Mouse (Mus musculus): ENCODE data around the gene Mars. TPM values are rescaled to one million over a fixed set of nuclear protein-coding genes. Genes with fewer than 3 reads are reported as not detected.

The Mars gene
- polyA plus RNA-seq, 1 experiment, result 85.0 TPM

- 6% methylated on average over 53 of the region's 53 CpGs for WGBS
- peak within 1 kb of the TSS; percentile 52 for H3K4me3 ChIP-seq (replicated peaks; ENCODE audit: control insufficient read depth, low read depth, low read length)
- H3K4me1 ChIP-seq (ENCODE audit: control insufficient read depth, insufficient read depth, low read length), result peaks cover 5% of the 10 kb centered on the region
- no peak within 1 kb of the TSS; the same call in 1 of the 2 replicates for H3K27ac ChIP-seq (ENCODE audit: control insufficient read depth, insufficient read depth, low read depth, low read length, poor library complexity)
- no peak for TF ChIP-seq CTCF (IDR thresholded peaks at IDR 0.05; ENCODE audit: control insufficient read depth, insufficient read depth, low read length)
- no peak for TF ChIP-seq POLR2A (IDR thresholded peaks at IDR 0.05; ENCODE audit: borderline replicate concordance, control insufficient read depth, low read depth, low read length)
Measured at GRCm38 (mm10) chr10:127262548-127263398, 48.8 kb downstream of the Mars start, which contains the start of gene Kif5a. TSS of gene Kif5a (minus strand) at chr10:127263348.

DNA sequence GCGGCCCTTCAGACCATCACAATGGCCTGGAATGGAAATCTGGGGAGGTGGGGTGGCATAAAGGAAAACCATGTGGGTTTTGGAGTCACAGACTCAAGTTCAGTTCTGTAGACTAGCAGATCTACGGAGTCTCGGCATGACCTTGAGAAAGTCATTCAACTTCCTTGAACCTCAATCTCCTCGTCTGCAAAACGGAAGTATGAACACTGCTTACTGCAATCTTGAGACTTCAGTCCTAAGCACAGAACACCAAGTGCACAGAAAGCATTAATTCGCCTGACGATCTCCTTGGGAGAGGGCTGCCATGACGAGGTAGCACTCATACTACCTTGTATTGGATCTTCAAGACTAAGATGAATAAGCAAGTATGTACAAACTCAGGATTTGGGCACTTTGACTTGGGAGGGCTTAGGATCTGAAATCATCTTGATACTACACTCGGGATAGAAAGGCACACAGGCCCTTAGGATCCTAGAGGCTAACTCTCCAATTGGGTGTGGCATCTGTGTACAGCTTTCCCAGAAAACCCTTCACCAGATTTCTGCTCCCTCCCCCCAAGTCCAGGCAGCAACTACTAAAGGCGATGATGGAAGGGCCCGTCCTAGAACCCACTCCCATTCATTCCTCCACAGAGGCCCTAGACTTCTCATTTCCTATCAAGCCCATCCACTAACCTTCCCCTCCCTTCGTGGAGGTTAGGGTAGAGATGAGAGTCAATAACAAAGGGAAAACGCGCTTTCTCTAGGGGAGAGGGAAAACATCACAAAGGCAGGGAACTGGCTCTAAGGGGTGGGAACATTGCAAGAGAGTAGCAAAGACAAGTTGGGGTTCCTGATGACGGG is 49.7 kb downstream of the Mars start:
- Histone ChIP-seq H3K27ac (ENCODE audit: control insufficient read depth, insufficient read depth, low read depth, low read length, poor library complexity) (no peak overlapping the region), H3K4me3 (replicated peaks; ENCODE audit: control insufficient read depth, low read depth, low read length) (no peak overlapping the region), H3K4me1 (ENCODE audit: control insufficient read depth, insufficient read depth, low read length) (peaks cover 2% of the 10 kb centered on the region)
- WGBS, result 69% methylated on average over 15 of the region's 15 CpGs
- no peak for TF ChIP-seq CTCF (IDR thresholded peaks at IDR 0.05; ENCODE audit: control insufficient read depth, insufficient read depth, low read length)
- no peak for TF ChIP-seq POLR2A (IDR thresholded peaks at IDR 0.05; ENCODE audit: borderline replicate concordance, control insufficient read depth, low read depth, low read length)

DNA sequence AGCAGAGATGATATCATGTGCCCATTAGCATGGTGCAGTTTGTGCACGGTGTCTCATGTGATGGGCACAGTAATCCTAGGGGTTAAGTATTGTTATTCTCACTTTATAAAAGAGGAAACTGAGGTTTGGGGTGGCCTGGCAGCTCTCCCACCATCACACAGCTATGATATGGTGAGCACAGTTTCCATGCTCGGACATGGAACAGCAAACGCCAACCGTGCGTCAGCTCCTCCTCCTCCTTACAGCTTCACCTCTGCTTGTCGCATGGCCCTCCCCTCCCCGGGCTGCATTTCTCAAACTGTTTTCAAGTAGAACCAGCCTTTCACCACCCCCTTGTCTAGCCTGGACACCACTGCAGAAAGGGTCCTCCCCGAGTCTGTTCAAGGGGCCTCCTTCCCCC is 53.1 kb downstream of the Mars start:
- Histone ChIP-seq H3K4me1 (ENCODE audit: control insufficient read depth, insufficient read depth, low read length) (peaks cover 2% of the 10 kb centered on the region), H3K4me3 (replicated peaks; ENCODE audit: control insufficient read depth, low read depth, low read length) (no peak overlapping the region), H3K27ac (ENCODE audit: control insufficient read depth, insufficient read depth, low read depth, low read length, poor library complexity) (no peak overlapping the region)
- 4% methylated on average over 8 of the region's 8 CpGs for whole genome bisulfite sequencing
- TF ChIP-seq CTCF (IDR thresholded peaks at IDR 0.05; ENCODE audit: control insufficient read depth, insufficient read depth, low read length) (no peak), POLR2A (IDR thresholded peaks at IDR 0.05; ENCODE audit: borderline replicate concordance, control insufficient read depth, low read depth, low read length) (no peak)

GRCm38 (mm10) chr10:127257790-127258189 is 53.8 kb downstream of the Mars start:
- TF ChIP-seq CTCF (IDR thresholded peaks at IDR 0.05; ENCODE audit: control insufficient read depth, insufficient read depth, low read length) (no peak), POLR2A (IDR thresholded peaks at IDR 0.05; ENCODE audit: borderline replicate concordance, control insufficient read depth, low read depth, low read length) (no peak)
- WGBS, result 61% methylated on average over 6 of the region's 6 CpGs
- Histone ChIP-seq H3K4me1 (ENCODE audit: control insufficient read depth, insufficient read depth, low read length) (peaks cover 1% of the 10 kb centered on the region), H3K27ac (ENCODE audit: control insufficient read depth, insufficient read depth, low read depth, low read length, poor library complexity) (no peak overlapping the region), H3K4me3 (replicated peaks; ENCODE audit: control insufficient read depth, low read depth, low read length) (no peak overlapping the region)

- Histone ChIP-seq H3K4me3 (replicated peaks; ENCODE audit: control insufficient read depth, low read depth, low read length) (no peak overlapping the region), H3K27ac (ENCODE audit: control insufficient read depth, insufficient read depth, low read depth, low read length, poor library complexity) (no peak overlapping the region), H3K4me1 (ENCODE audit: control insufficient read depth, insufficient read depth, low read length) (no peaks in the 10 kb centered on the region)
- 41% methylated on average over 14 of the region's 14 CpGs for WGBS
- TF ChIP-seq POLR2A (IDR thresholded peaks at IDR 0.05; ENCODE audit: borderline replicate concordance, control insufficient read depth, low read depth, low read length), result no peak
Measured at GRCm38 (mm10) chr10:127255625-127256345, 55.8 kb downstream of the Mars start.

DNA sequence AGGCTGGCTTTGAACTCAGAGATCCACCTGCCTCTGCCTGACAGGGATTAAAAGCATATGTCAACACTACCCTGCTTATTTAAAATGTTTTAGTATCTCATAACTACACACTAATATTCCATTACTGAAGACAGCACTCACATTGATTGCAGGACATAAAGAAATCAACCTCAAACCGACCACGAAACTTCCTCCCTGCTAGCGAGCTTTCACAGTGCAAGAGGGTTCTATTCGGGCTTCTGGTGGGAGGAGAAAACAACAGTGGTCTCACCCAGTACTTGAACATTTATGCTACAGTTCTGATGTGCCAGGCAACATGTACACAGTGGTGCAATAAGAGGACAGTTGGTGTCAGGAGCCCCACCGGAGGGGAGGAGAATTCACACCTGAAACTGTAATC is 60.8 kb downstream of the Mars start:
- no peak overlapping the region for H3K4me3 ChIP-seq (replicated peaks; ENCODE audit: control insufficient read depth, low read depth, low read length)
- TF ChIP-seq CTCF (IDR thresholded peaks at IDR 0.05; ENCODE audit: control insufficient read depth, insufficient read depth, low read length), result no peak
- no peak for TF ChIP-seq POLR2A (IDR thresholded peaks at IDR 0.05; ENCODE audit: borderline replicate concordance, control insufficient read depth, low read depth, low read length)
- 9% methylated on average over 5 of the region's 5 CpGs for WGBS
- H3K27ac ChIP-seq (ENCODE audit: control insufficient read depth, insufficient read depth, low read depth, low read length, poor library complexity), result no peak overlapping the region
- H3K4me1 ChIP-seq (ENCODE audit: control insufficient read depth, insufficient read depth, low read length), result no peaks in the 10 kb centered on the region

Other genes starting within 250 kb of the Mars start
- gene Cdk4, start 248.3 kb downstream of the Mars start, polyA plus RNA-seq (2011; ENCODE audit: insufficient read depth, insufficient read length, low replicate concordance, missing spikeins), result 127 and 148 TPM in 2 replicates
- 15.7 and 22.5 TPM in 2 replicates for gene Tspan31, start 241.5 kb downstream of the Mars start, polyA plus RNA-seq (2011; ENCODE audit: insufficient read depth, insufficient read length, low replicate concordance, missing spikeins)
- gene Agap2, start 236.5 kb downstream of the Mars start, polyA plus RNA-seq (2011; ENCODE audit: insufficient read depth, insufficient read length, low replicate concordance, missing spikeins), result 11.0 and 27.3 TPM in 2 replicates
- gene Os9, start 190.7 kb downstream of the Mars start, polyA plus RNA-seq (2011; ENCODE audit: insufficient read depth, insufficient read length, low replicate concordance, missing spikeins), result 34.7 and 69.0 TPM in 2 replicates
- 26.4 and 54.8 TPM in 2 replicates for gene B4galnt1, start 146.6 kb downstream of the Mars start, polyA plus RNA-seq (2011; ENCODE audit: insufficient read depth, insufficient read length, low replicate concordance, missing spikeins)
- gene Slc26a10, start 131.1 kb downstream of the Mars start, polyA plus RNA-seq (2011; ENCODE audit: insufficient read depth, insufficient read length, low replicate concordance, missing spikeins), result not detected in 2 replicates
- gene Arhgef25, start 121.7 kb downstream of the Mars start, polyA plus RNA-seq (2011; ENCODE audit: insufficient read depth, insufficient read length, low replicate concordance, missing spikeins), result 9.9 and 25.0 TPM in 2 replicates
- 58.4 and 78.7 TPM in 2 replicates for gene Dtx3, start 116.1 kb downstream of the Mars start, polyA plus RNA-seq (2011; ENCODE audit: insufficient read depth, insufficient read length, low replicate concordance, missing spikeins)
- gene Pip4k2c, start 100.2 kb downstream of the Mars start, polyA plus RNA-seq (2011; ENCODE audit: insufficient read depth, insufficient read length, low replicate concordance, missing spikeins), result 18.1 and 24.9 TPM in 2 replicates
- gene Kif5a, start 48.4 kb downstream of the Mars start, polyA plus RNA-seq (2011; ENCODE audit: insufficient read depth, insufficient read length, low replicate concordance, missing spikeins), result 1.7 and 2.3 TPM in 2 replicates
- 68.6 and 115 TPM in 2 replicates for gene Dctn2, start 45.4 kb downstream of the Mars start, polyA plus RNA-seq (2011; ENCODE audit: insufficient read depth, insufficient read length, low replicate concordance, missing spikeins)
- gene Mbd6, start 22.8 kb downstream of the Mars start, polyA plus RNA-seq (2011; ENCODE audit: insufficient read depth, insufficient read length, low replicate concordance, missing spikeins), result 75.9 and 131 TPM in 2 replicates
- gene Arhgap9, start 10.2 kb upstream of the Mars start, polyA plus RNA-seq (2011; ENCODE audit: insufficient read depth, insufficient read length, low replicate concordance, missing spikeins), result 30.1 and 77.2 TPM in 2 replicates
- gene Gli1, start 30.2 kb upstream of the Mars start, polyA plus RNA-seq (2011; ENCODE audit: insufficient read depth, insufficient read length, low replicate concordance, missing spikeins), result 2.2 TPM in 1 of 2 replicates, not detected in the other
- 0.27 TPM in 1 of 2 replicates, not detected in the other for gene Inhbe, start 42.6 kb upstream of the Mars start, polyA plus RNA-seq (2011; ENCODE audit: insufficient read depth, insufficient read length, low replicate concordance, missing spikeins)
- gene Inhbc, start 58.6 kb upstream of the Mars start, polyA plus RNA-seq (2011; ENCODE audit: insufficient read depth, insufficient read length, low replicate concordance, missing spikeins), result 0.52 TPM in 1 of 2 replicates, not detected in the other
- 59.7 and 144 TPM in 2 replicates for gene R3hdm2, start 68.5 kb upstream of the Mars start, polyA plus RNA-seq (2011; ENCODE audit: insufficient read depth, insufficient read length, low replicate concordance, missing spikeins)
- 2.4 and 5.0 TPM in 2 replicates for gene Stac3, start 189.9 kb upstream of the Mars start, polyA plus RNA-seq (2011; ENCODE audit: insufficient read depth, insufficient read length, low replicate concordance, missing spikeins)
- not detected in 2 replicates for gene Ndufa4l2, start 203.2 kb upstream of the Mars start, polyA plus RNA-seq (2011; ENCODE audit: insufficient read depth, insufficient read length, low replicate concordance, missing spikeins)
- 36.7 and 39.9 TPM in 2 replicates for gene Shmt2, start 210.7 kb upstream of the Mars start, polyA plus RNA-seq (2011; ENCODE audit: insufficient read depth, insufficient read length, low replicate concordance, missing spikeins)
- gene Nxph4, start 222.8 kb upstream of the Mars start, polyA plus RNA-seq (2011; ENCODE audit: insufficient read depth, insufficient read length, low replicate concordance, missing spikeins), result not detected in 2 replicates